Mouse (Mus musculus) inflammation-experienced regulatory T-cells, adult 6 months (primary cell): ENCODE measurements around the gene Swi5. TPM values are rescaled to one million over a fixed set of nuclear protein-coding genes. Genes with fewer than 3 reads are reported as not detected.
"Not testable (repeated sequence)": the region's sequence is repeated elsewhere in the genome, so short reads cannot be mapped to it uniquely, and the experiment has no call there.

Experiments used
- ATAC-seq: one replicate; pipeline ENCODE4 v1.8.0; 2017
- polyA plus RNA-seq, 3 experiments: library from polyadenylated mRNA; unstranded; fragments of 100-300 nt; shearing (Covaris generic); gene quantifications; one replicate each; pipeline ENCODE4 v1.2.1; 2017

The Swi5 gene
- polyA plus RNA-seq, 3 experiments from 2014 or later: 155 to 247 (median 208) TPM

GRCm38 (mm10) chr2:32311443-32312317 is 23.8 kb upstream of the Swi5 start:
- ATAC-seq: no peak

DNA sequence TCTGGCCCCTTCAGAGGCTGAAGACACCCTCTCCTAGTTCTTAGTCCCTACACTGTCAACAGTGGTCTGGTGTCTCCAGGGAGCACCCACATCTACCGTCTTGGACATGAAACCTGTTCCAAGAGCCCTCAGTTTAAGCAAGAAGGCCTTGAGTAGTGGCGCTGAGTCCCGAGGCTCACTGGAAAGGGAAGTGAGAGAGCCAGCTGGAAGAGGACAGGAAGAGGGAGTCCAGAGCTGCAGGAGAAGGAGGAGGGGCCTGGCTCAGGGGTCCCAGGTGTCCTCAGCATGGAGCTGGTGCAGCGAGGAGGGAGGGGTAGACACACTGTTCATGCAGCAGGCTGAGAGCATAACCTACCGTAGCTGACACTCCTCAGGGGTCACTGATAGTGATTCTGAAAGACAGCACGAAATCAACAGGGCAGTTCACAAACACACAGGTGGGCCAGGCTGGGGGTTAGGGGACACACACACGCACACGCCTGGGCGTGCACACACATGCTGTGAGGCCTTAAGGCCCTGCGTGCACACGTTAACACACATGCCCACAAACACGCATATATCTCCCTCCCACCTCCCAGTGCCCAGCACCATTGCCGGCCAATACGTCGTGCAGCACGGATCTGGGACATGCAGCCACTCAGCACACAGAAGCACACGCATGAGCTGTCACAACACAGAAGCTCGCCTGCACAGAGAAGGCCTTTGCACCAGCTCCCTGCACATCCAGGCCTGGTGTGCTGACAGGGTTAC is 22.4 kb upstream of the Swi5 start:
- ATAC-seq: no peak

DNA sequence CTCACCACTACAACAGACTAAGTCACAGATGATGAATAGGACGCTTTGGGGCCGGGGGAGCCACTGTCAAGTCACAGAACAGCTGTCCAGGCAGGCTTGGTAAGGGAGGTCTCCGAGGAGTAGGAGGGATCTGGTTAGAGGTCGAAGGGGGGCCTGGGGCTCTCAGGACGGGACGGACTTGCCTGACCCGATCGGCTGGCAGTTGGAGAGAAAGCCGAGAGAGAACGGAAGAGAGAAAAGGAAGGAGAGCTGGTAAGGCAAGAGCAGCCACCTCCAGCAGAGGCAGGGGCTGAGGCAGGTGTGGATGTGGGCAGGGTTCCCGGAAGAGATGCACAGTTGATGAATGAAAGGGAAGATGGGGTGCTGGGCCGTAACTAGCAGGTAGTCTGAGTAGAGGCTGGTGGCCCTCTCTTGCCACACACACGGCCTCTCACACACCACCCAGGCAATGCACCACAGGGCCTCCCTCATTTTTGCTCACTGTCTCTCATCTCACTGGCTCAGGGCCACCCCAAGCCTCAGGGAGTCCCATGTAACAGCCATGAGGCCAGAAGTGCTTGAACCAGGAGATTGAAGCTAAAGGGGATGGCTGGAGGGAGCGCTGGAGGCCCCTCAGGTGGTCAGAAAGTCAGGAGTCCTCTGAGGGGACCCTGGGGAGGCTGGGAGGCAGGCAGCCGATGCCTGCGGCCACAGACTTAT is 21.1 kb upstream of the Swi5 start:
- ATAC-seq: no peak

GRCm38 (mm10) chr2:32307941-32308760 is 20.3 kb upstream of the Swi5 start:
- no peak for ATAC-seq

GRCm38 (mm10) chr2:32307247-32307798 is 19.4 kb upstream of the Swi5 start:
- ATAC-seq: no peak

GRCm38 (mm10) chr2:32306176-32306575 is 18.3 kb upstream of the Swi5 start:
- no peak for ATAC-seq

GRCm38 (mm10) chr2:32305668-32306067 is 17.8 kb upstream of the Swi5 start:
- no peak for ATAC-seq

DNA sequence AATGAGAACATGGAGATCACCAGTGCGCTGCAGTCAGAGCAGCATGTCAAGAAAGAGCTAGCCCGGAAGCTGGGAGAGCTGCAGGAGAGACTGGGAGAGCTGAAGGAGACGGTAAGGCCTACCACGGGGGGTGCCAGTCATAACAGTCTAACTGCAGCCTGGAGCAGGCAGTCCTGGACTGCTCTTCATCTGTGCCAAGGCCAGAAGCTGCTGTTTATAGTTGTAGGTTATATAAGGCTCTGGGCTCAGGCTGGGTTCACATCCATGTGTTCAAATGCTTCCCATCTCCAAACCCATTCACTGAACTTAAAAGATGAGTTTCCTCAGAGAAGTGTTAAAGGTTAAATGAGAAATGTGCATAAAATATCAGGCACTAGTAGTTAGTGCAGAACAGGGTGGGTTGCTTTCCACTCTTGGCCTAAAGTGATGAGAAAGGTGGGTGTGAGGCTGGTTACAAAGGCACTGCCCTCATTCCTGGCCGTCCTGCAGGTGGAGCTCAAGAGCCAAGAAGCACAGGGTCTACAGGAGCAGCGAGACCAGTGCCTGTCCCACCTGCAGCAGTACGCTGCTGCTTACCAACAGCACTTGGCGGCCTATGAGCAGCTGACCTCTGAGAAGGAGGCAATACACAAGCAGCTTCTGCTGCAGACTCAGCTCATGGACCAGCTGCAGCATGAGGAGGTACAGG is 16.4 kb upstream of the Swi5 start:
- no peak for ATAC-seq

- no peak for ATAC-seq
Observed at GRCm38 (mm10) chr2:32302952-32303351, 15.1 kb upstream of the Swi5 start.

- no peak for ATAC-seq
Observed at GRCm38 (mm10) chr2:32299469-32299868, 11.6 kb upstream of the Swi5 start.

GRCm38 (mm10) chr2:32295842-32296241 is 8.0 kb upstream of the Swi5 start:
- not testable (repeated sequence) for ATAC-seq

DNA sequence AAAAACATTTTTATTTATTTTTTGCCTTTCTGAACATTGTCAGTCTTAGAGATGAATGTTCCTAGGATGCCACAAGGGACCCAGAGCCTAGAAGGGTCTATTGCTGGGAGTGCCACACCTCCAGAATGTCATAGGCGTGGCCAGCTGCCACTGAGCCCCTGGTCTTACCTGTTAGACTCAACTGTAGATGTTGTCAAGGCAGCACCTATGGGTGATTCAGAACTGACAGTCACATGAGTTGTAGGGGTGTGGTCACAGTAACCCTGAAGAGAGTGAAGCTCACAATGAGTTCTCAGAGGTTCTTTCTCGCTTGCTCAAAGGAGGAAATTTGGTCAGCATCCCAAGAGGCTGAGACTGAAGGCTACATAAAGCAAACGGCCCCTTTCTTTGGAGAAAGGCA is 7.4 kb upstream of the Swi5 start:
- ATAC-seq: no peak

- ATAC-seq: no peak
Observed at GRCm38 (mm10) chr2:32294348-32294747, 6.5 kb upstream of the Swi5 start.

- ATAC-seq: no peak
Observed at GRCm38 (mm10) chr2:32289578-32289977, 1.7 kb upstream of the Swi5 start.

- no peak for ATAC-seq
Observed at GRCm38 (mm10) chr2:32288371-32288931, 576 bp upstream of the Swi5 start.

DNA sequence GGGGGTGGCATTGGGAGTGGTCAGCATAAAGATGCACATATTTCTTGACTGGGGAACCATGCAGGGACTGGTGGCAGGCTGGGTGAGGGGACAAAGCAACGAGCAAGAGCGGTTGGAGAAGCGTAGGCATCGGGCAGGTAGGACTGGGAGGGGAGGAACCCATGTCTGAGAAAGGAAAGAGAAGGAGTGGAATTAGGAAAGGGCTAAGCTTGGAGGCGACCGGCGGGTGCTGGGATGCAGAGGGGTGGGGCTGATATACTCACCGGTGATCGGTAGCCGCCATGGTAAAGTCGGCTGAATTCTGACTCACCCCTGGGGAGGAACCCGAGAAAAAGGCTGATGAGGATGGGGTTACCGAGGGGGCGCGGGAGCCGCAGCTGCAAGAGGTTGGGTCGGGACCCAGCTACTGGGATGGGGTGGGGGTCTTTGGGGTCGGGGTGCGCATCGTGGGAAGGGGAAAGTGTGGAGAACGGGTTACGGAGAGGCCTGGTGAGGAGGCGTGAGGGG is 488 bp downstream of the Swi5 start, which contains the start of gene Golga2:
Golga2 (plus strand) TSS at position 51 of the 507 bp plus-strand sequence.
- no peak for ATAC-seq

DNA sequence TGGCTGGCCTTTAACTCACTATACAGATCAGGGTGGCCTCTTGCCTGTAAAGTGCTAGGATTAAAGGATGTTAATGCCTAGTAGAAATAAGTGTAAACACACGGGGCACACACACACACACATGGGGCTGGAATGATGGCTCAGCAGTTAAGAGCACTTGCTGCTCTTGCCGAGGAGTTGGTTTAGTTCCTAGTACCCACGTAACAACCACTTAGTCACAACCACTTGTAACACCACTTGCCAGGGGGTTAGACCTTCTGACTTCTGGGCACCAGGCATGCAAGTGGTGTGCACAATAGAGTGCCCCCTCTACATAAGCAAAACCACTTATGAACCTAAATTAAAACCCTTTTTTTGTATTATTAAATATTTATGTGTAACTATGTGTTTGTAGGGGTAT is 3.9 kb downstream of the Swi5 start:
- ATAC-seq: no peak

GRCm38 (mm10) chr2:32282727-32283126 is 5.1 kb downstream of the Swi5 start:
- no peak for ATAC-seq

GRCm38 (mm10) chr2:32282289-32282688 is 5.6 kb downstream of the Swi5 start:
- ATAC-seq: no peak

GRCm38 (mm10) chr2:32275823-32276222 is 12.1 kb downstream of the Swi5 start:
- ATAC-seq: no peak

DNA sequence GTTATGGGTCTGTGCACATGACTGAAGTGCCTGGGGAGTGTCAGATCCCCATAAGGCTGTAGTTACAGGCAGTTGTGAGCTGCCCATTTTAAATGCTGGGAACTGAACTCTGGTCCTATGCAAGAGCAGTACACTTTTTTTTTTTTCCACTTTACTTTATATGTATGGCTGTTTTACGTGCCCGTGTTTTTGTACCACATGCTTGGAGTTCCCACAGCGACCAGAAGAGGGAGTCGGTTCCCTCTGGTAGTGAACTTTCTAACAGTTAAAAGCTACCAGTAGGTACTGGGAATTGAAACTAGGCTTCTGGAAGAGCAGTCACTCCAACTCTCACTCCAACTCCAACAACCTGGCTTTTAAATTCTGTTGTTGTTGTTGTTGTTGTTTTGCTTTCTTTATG is 27.2 kb downstream of the Swi5 start:
- ATAC-seq: peak; percentile 27
